Mouse (Mus musculus) brain, embryonic 18.5 days (tissue): Measurements from ENCODE around the gene Antxr1.

Source experiments
- DNase-seq: peaks from one replicate; pipeline ENCODE4 v3.0.0-alpha.2; 2012; ENCODE audit warnings: low read depth, low spot score

The Antxr1 gene

DNA sequence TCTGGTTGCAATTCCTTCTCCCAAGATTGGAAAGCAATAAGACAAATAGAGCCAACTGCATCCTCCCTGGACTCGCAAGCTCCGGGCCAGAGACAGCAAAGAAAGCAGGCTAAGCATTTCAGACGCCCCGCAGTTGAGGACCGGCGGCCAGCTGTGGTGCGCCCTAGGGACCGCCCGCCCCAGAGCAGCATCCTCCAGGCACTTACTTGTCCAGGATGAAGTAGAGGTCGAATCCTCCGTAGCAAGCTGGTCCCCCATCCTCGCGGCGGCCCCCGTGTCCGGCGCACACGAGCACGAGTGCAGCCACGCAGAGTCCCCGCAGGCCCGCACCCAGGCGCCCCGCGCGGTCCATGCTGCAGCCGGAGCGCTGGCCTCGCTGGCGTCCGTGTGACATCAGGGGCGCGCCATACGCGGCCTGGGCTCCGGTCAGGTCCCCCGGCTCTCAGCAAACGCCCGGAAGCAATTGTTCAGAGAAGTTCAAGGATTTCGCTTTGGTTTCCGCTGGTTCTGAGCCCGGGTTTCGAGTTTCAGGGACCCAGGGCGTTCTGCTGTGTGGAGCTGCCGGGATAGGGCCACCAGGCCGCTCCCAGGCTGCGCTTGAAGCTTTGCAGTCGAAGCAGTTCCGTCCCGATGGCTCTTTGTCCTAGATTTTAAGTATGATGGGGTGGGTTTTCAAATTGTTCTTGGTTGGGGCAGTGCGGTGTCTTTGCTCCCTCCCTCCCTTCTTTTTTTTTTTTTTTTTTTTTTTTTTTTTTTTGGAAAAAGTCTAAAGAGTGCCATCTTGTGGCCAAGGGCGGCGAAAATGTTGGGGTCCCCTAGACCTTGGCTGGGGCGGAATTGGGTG, at the start of gene Antxr1:
TSS of gene Antxr1 (minus strand) at position 731 of the 844 bp plus-strand sequence.
- no peak for DNase-seq

DNA sequence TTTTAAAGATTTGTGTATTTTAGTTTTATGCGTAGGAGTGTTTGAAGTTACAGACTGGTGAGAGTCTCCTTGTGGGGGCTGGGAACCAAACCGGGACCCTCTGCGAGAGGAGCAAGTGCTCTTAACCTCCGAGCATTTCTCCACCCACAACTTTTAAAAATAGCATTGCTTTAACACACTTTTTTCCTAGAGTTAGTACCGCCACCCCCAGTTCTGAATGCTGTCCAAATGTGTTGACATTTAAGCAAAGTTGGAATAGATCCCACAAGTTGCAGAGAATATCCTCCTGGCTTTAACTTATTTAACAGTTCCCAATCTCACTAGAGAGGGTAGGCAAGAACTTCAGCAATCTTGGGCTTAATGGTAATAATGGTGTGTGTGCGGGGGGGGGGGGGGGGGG, 49.1 kb upstream of the Antxr1 start:
- DNase-seq: no peak

- no peak for DNase-seq
Observed at GRCm38 (mm10) chr6:87383926-87384691, 48.5 kb upstream of the Antxr1 start.

DNA sequence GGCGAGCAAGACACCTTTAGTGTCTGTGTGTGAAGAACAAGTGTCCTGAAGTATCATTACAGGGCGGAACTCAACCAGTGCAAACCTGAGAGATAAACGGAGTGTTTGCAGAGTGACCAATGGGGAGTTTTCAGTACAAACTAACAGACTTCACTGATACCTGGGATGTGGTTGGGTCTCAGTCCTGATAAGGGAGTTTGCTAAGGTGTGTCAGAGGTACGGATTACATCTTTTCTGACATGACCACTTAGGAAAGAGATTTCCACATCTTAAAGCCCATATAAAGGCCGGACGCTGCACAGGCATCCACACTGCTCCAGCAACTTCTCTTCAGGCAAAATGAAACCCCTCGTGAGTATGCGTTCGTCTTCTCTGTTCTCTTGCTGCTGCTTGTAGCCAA, 37.4 kb upstream of the Antxr1 start, which contains the start of gene Gkn2:
TSS of gene Gkn2 (plus strand) at position 301 of the 400 bp plus-strand sequence.
- no peak for DNase-seq

GRCm38 (mm10) chr6:87369223-87369622, 33.6 kb upstream of the Antxr1 start:
- DNase-seq: no peak

- no peak for DNase-seq
Observed at GRCm38 (mm10) chr6:87354441-87354840, 18.8 kb upstream of the Antxr1 start.

- DNase-seq: no peak
Observed at GRCm38 (mm10) chr6:87350829-87351228, 15.2 kb upstream of the Antxr1 start, which contains the start of gene Gkn1. Gene Gkn1 (minus strand): TSS chr6:87350942.

- no peak for DNase-seq
Observed at GRCm38 (mm10) chr6:87335935-87336295, 294 bp upstream of the Antxr1 start.

- no peak for DNase-seq
Observed at GRCm38 (mm10) chr6:87334361-87335090, 1.1 kb downstream of the Antxr1 start.

DNA sequence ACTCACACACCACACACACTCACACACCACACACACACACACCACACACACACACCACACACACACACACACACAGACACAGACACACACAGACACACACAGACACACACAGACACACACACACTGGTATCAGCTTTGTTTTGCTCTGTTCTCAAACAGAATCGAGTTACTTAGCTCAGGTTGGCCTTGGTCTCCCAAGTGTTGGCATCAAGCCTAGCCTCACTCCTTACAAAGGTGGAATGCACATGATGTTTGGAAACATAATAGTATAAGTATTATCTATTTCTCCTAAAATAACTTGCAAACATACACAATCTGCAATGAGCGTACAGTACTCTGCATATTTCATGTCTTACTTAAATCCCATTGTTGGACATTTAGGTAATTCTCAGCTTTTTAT, 3.2 kb downstream of the Antxr1 start:
- no peak for DNase-seq

GRCm38 (mm10) chr6:87328265-87329173, 7.1 kb downstream of the Antxr1 start:
- DNase-seq: no peak

- no peak for DNase-seq
Observed at GRCm38 (mm10) chr6:87326932-87327331, 8.7 kb downstream of the Antxr1 start.

GRCm38 (mm10) chr6:87323381-87323780, 12.2 kb downstream of the Antxr1 start:
- no peak for DNase-seq

DNA sequence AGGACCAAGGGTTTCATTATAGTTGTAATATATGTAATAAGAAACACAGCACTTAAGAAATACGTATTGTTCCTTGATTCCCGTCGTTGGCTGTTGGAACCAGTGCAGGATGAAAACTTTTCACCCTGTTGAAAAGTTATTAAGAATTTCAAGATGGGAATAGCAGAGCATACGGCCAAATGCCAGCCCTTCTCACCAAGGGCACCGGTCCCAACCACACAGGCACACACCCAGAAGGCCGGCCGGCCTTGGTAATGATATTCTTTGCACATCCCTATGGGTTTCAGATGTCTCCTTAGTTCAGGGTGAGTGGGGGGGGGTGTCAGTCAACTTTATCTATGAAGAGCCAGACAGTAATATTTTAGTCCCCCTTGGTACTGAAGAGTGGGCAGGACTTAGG, 17.0 kb downstream of the Antxr1 start:
- DNase-seq: no peak

DNA sequence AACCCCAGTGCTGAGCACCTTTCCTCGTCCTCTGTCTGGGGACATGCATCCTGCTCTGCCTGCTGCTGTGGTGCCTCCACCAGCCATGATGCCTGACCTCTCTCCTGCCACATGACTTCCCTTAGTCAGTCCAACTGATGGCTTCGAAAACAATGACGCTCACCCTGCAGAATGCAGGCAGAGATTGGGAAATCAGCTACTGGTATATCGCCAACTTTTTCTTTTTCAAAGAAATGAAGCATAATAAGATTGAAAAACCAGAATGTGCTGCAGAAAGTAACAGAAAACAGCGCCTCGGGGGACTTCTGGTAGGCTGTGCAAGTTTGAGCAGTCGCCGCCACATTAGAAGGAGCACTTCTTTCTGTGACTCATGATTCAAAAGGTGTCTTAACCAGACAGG, 18.7 kb downstream of the Antxr1 start:
- DNase-seq: no peak

DNA sequence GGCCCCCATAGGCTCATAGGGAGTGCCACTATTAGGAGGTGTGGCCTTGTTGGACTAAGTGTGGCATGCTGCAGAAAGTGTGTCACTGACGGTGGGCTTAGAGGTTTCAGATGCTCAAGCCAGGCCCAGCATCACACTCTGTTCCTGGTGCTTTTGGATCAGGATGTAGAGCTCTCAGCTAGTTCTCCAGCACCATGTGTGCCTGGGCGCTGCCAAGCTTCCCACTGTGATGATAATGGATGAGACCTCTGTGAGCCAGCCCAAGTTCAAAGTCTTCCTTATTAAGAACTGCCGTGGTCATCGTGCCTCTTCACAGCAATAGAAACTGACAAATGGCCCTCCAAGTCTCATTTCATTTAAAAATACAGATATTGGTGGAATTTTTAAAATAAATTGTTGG, 22.9 kb downstream of the Antxr1 start:
- no peak for DNase-seq

GRCm38 (mm10) chr6:87304486-87304885, 31.1 kb downstream of the Antxr1 start:
- no peak for DNase-seq

DNA sequence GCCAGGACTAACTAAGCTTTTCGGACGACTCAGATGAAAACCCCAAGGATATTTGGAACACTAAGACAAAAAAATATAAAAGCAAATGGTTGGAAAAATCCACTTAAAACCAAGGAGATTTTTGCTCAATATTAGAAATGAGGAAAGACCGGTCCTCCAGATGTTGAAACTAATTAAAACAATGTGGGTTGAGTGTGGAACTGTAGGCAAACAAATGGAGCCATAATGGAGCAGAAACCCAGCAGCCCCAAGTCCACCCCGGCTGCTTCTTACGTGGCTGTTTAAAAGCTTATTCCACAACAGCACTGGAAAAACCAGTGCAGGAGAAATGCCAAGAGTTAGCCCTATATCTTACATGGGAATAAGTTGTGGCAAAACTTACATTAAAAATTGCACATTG, 32.9 kb downstream of the Antxr1 start:
- DNase-seq: no peak

DNA sequence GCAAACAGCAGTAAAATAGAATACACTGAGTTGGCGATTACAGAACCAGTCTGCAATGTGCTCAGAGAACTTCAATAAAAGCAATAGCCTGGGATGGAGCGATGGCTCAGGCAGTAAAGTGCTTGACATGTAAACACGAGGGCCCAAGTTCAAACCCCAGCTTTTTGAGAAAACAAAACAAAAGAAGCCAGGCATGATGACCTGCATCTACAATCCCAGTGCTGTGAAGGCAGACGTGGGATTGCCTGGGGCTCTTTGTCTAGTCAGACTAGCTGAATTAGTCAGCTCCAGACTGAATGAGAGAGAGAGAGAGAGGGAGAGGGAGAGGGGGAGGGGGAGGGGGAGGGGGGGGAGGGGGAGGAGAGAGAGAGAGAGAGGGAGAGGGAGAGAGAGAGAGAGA, 33.6 kb downstream of the Antxr1 start:
- DNase-seq: no peak

- DNase-seq: no peak
Observed at GRCm38 (mm10) chr6:87294904-87295303, 40.7 kb downstream of the Antxr1 start.
